Mouse (Mus musculus) left cerebral cortex, postnatal 4 days (tissue): ENCODE results near the gene Cltb. TPM values are rescaled to one million over a fixed set of nuclear protein-coding genes. Genes with fewer than 3 reads are reported as not detected.
A peak's percentile ranks its signal among the peaks of the same experiment; 100 is the strongest.

Source experiments
- DNase-seq: peaks from one replicate; pipeline ENCODE4 v3.0.0-alpha.2; 2022
- intact Hi-C: fragments of 180-260 bp; cut with DNase I; formaldehyde crosslinking; loops from one replicate; pipeline ENCODE4 v1.15.1; 2025
- total RNA-seq, 2 experiments: library from RNA; stranded (reverse); gene quantifications; 2 replicates each; pipeline ENCODE4 v1.2.3; 2021

Cltb gene
- total RNA-seq, 2 experiments from 2014 or later: 256 to 262 TPM

DNA sequence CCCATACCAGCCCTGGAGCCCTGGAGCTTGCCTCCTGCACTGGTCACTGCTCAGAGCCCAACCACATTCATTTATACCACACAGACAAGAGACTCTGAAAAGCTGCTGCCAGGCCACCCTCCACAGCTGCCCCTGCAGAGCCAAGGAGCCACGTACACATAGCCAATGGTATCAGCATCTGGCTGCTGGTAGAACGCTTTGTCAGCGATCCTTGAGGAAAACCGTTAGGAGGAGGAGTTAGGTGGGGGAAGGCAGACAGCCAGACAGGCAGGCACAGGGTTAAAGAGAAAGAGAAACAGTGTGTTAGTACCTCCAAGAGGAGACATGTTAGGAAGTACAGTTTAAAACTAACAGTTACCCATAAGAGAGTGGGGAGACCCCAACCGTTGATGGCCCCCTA, 14.3 kb downstream of the Cltb start:
- DNase-seq: no peak

DNA sequence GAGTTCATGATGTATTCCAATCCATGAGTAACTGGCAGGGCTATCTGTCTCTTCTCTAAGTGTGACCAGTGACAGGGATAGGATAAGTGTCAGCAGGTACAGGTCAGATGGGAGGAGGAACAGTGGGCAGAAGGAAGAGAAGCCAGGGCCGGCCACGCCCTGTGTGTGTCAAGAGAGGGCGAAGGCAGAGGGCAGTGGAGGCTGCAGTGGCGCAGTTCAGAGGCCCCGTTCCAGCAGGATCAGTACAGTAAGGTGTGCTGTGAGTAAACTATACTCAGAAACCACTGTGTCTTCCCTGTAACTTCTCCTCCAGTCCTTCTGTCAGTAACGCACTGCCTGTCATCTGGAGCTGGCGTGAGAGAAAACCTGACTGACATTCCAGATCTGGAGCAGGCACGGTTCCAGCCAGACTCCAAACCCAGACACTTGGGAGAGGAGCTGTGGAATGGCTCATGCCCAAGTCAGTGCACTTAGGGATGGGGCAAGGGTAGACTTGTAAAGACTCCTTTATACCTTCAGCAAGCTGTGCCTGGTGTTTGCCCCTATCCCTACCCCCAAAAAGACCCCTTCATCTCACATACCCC, 14.9 kb downstream of the Cltb start:
- DNase-seq: no peak
- intact Hi-C loops: no loop called here

More for the DNA sequence above, 14.3 kb downstream of the Cltb start:
- intact Hi-C loops: no loop called here

DNA sequence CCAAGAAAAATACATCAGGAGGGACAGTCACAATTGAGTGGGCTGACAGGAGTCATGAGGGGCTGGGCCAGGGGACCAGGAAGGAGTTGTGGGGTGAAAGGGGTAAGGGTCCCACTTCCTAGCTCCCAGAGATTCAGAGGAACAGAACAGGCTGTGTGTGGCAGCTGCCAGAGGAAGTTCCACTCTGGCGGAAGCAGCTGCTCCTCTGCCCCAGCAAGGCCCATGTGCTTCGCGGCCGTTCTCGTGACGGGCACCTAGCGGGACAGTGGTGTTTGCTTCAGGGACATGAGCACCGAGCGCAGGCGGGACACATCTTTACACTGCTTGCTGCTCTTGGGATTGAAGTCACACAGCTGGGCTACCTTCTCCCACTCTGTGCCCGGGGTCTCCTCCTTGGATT, 17.5 kb downstream of the Cltb start:
- DNase-seq: no peak
- intact Hi-C loops: no loop called here

- DNase-seq: no peak
- intact Hi-C loops: no loop called here
These were observed 19.3 kb downstream of the Cltb start for GRCm38 (mm10) chr13:54591776-54592356.

DNA sequence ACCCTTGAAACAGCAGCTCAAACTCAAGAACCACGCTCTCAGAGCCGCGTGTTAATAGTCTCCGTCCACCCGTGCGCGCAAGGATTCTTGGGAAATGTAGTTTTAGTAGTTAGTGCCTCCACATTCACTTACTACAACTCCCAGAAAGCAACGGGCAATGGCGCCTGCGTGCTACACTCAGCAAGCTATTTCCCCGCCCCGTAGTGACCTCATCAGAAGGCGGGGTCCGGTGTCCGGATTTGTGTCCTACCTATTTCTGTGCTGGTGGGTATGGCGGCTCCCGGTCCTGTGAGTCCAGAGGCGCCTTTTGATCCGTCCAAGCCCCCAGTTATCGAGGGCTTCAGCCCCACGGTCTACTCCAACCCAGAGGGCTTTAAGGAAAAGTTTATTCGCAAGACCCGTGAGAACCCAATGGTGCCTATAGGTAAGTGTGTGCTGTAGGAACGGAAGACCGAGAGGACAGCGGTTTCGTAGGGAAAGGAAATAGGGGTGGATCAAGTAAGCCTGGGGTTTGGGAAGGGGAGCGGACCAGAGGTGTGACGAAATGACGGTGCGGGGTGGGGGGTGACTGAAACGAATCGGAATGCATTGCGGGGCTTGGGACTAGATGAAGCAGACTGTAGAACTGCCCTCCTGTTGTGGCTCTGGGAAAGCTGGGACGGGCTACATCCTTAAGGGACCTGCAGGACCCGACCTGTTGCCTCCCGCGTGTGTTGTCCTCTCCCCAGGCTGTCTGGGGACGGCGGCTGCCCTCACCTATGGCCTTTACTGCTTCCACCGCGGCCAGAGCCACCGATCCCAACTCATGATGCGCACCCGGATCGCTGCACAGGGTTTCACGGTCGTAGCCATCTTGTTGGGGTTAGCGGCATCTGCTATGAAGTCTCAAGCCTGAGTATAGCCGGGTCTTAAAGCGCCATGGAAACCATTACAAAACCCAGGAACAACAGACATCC, 20.9 kb downstream of the Cltb start, which contains the start of the genes Nop16 and Higd2a:
Gene Nop16, minus strand, starts transcription at position 95 of the 956 bp plus-strand sequence.
Gene Higd2a, plus strand, starts transcription at position 212 of the 956 bp plus-strand sequence.
- intact Hi-C loops: no loop called here
- DNase-seq: peak; percentile 96

GRCm38 (mm10) chr13:54589414-54589995, 21.6 kb downstream of the Cltb start:
- no peak for DNase-seq
- intact Hi-C loops: no loop called here

GRCm38 (mm10) chr13:54585831-54586230, 25.3 kb downstream of the Cltb start:
- intact Hi-C loops: no loop called here
- no peak for DNase-seq

GRCm38 (mm10) chr13:54582860-54583259, 28.3 kb downstream of the Cltb start:
- intact Hi-C loops: no loop called here
- no peak for DNase-seq

DNA sequence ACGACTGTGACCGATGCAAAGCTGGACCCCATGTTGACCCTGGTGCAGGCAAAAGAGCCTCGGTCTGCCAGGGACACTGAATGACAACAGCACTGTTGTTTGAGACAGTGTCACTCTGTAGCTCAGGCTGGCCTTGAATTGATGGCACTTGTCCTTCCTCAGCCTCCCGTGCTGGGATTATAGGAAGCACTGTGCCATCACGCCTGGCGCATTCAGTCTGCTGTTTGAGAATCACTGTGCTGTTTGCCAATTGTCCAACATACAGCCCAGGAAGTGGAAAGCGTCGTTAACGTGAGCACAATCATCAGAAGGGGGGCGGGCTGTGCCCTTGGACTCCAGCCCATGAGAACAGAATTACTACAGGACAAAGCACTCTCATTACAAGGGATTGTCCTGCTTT, 29.0 kb downstream of the Cltb start:
- intact Hi-C loops: no loop called here
- DNase-seq: no peak

- DNase-seq: no peak
- intact Hi-C loops: no loop called here
These were observed 29.8 kb downstream of the Cltb start for GRCm38 (mm10) chr13:54581385-54581784.

DNA sequence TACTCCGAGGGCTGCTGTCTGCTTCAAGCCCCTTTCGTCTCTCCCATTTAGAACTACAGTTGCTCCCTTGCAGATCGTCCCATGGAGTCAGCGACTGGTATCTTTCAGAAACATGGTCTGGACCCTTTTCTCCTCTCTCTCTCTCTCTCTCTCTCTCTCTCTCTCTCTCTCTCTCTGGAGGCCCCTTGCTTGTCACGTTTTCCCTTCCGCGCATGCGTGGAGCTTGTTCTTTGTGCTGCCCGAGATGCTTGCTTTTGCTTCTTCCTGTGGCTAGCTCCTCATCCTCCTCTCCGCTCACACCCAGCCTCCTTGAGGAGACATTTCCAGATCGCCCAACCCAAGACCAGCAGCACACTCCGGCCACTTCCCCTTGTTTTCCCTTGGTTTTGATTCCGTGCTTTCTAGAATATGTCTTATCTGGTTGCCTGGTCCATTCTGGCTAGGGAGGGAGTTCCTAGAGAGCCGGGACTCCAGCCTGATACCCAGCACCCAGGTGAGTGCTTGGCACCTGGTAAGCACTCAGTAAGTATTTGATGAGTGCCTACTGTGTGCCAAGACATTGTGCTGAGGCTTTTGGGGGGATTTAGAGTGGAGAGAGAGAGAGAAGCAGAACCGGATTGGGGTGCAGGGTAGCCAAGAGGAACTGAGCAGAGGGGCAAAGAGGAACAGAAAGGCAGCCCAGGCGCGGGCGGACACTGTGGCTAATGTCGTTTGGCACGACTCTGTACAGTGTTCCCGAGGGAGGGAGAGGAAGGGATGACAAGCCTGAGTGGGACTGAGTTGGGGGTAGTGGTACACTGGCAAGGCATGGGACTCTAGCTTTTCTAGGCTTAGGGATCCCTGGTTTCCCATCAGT, 33.3 kb downstream of the Cltb start:
- no peak for DNase-seq
- intact Hi-C loops: no loop called here

DNA sequence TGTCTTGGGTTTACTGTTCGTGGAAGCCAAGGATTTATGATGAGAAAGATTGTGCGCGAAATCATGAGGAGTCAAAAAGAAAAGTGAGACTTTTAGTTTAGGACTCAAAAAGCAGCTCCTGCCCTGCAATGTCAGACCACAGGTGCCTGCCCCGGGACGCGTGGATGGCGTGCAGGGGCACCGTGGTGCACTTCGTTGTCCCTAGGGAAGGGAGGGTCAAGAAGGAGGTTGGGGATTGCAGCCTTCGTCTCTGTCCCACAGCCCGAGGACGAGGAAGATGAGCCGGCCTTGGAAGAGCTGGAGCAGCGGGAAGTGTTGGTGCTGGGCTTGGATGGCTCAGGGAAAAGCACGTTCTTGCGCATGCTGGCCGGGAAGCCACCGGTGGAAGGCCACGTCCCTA, 35.7 kb downstream of the Cltb start:
- intact Hi-C loops: no loop called here
- no peak for DNase-seq

- intact Hi-C loops: no loop called here
- DNase-seq: peak; percentile 85
These were observed 36.2 kb downstream of the Cltb start, which contains the start of gene Arl10 for GRCm38 (mm10) chr13:54574854-54575481. Gene Arl10 (plus strand): TSS chr13:54575015.

- intact Hi-C loops: no loop called here
- DNase-seq: no peak
These were observed 38.5 kb downstream of the Cltb start for GRCm38 (mm10) chr13:54572621-54573020.

GRCm38 (mm10) chr13:54571637-54572036, 39.5 kb downstream of the Cltb start:
- DNase-seq: no peak
- intact Hi-C loops: no loop called here

- intact Hi-C loops: no loop called here
These were observed 40.4 kb downstream of the Cltb start for GRCm38 (mm10) chr13:54570736-54571135.

DNA sequence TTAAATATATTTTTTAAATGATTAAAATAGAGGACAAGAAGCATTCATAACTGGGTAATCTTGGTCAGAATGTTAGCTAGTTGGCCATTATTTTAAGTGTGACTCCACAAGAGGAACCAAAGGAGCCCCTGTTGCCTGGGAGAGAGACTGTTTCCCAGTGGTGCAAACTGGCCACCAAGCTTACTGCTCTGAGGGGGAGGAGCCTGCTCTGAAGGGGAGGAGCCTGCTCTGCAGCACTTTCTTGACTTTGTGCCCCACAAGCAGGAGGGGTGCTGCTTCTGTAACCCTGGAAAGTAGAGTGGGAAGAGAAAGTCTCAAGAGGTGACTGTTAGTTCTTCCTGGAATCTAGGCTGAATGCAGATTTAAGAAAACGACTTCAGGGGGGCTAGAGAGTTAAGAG, 41.9 kb downstream of the Cltb start:
- no peak for DNase-seq
- intact Hi-C loops: loop anchor here (10.0 kb wide), 1 partner anchor 104 kb away; the partner anchor contains the start of gene Thoc3

More at GRCm38 (mm10) chr13:54570736-54571135, 40.4 kb downstream of the Cltb start:
- DNase-seq: no peak

- intact Hi-C loops: loop anchor here (10.0 kb wide), 1 partner anchor 104 kb away; the partner anchor contains the start of gene Thoc3
These were observed 42.8 kb downstream of the Cltb start for GRCm38 (mm10) chr13:54568380-54568779.

GRCm38 (mm10) chr13:54565594-54566345, 45.4 kb downstream of the Cltb start:
- DNase-seq: peak; percentile 61
- intact Hi-C loops: loop anchor here (10.0 kb wide), 1 partner anchor 101 kb away; the partner anchor contains the start of gene Thoc3

More at GRCm38 (mm10) chr13:54568380-54568779, 42.8 kb downstream of the Cltb start:
- DNase-seq: no peak
